In genomic region chr12:72001811-72002210, GRCm38 (mm10) we compare ENCODE assay signal across 29 mouse cellular contexts.
A peak's percentile ranks its signal among the peaks of the same experiment; 100 is the strongest.
DNase-seq lines count a peak whose midpoint lies in the region; ATAC-seq and TF ChIP-seq lines count a peak whose summit lies in the region.
"Had no signal": no experiment of that assay in that cellular context is flagged by ENCODE, and none has a peak within 500 bp of the region (broad histone marks: within the 10 kb centered on the region; RNA-seq: fewer than 3 reads in every experiment).

No protein-coding gene starts in this region.

- peaks cover 11% of the 10 kb centered on the region for H3K36me3 ChIP-seq in heart, adult 2 months (ENCODE audit: control insufficient read depth, insufficient read depth, low read length)
- H3K36me3 ChIP-seq: embryonic facial prominence, embryonic 15.5 days; forebrain, embryonic 15.5 days; G1E; hindbrain, embryonic 10.5 days; limb, embryonic 15.5 days; lung, embryonic 15.5 days; neural tube, embryonic 15.5 days; stomach, embryonic 15.5 days had no signal

- H3K27me3 ChIP-seq in heart, adult 2 months (ENCODE audit: control insufficient read depth, insufficient read depth, low read length), result no peaks in the 10 kb centered on the region
- H3K27me3 ChIP-seq: embryonic facial prominence, embryonic 15.5 days; forebrain, embryonic 15.5 days; limb, embryonic 15.5 days; lung, embryonic 15.5 days; neural tube, embryonic 15.5 days; stomach, embryonic 15.5 days had no signal

- H3K27ac ChIP-seq in heart, adult 2 months, result no peak overlapping the region
- H3K27ac ChIP-seq: embryonic facial prominence, embryonic 15.5 days; forebrain, embryonic 15.5 days; hindbrain, embryonic 10.5 days; left cerebral cortex, adult 2 months; limb, embryonic 15.5 days; liver, embryonic 14.5 days; lung, embryonic 15.5 days; neural tube, embryonic 15.5 days; stomach, embryonic 15.5 days had no signal

- intact Hi-C loops in heart, adult 2 months (cut with DNase I), result loop anchor here (5.0 kb wide), 1 partner anchor 45 kb away; no protein-coding TSS in a partner anchor

- ATAC-seq in monocyte, adult 5-6 weeks (replicated peaks; ENCODE audit: insufficient number of reproducible peaks, low FRiP score, low TSS enrichment, poor library complexity, severe bottlenecking), result no peak
- ATAC-seq: forebrain, embryonic 15.5 days; intestine, postnatal 0 days; midbrain, embryonic 16.5 days had no signal

- no peak for TF ChIP-seq POLR2A in heart, adult 2 months (IDR thresholded peaks at IDR 0.05; ENCODE audit: insufficient read depth, low read depth, low read length)

- no peak overlapping the region for H3K9ac ChIP-seq in heart, adult 2 months (ENCODE audit: low read depth, low read length)
- H3K9ac ChIP-seq: embryonic facial prominence, embryonic 15.5 days; forebrain, embryonic 15.5 days; limb, embryonic 15.5 days; liver, embryonic 14.5 days; lung, embryonic 15.5 days; neural tube, embryonic 15.5 days; stomach, embryonic 15.5 days had no signal

- peak; percentile 89 for DNase-seq in heart, adult 11 months
- no peak for DNase-seq in heart, adult 2 months
- DNase-seq in A20 (ENCODE audit: low read depth, low spot score), result peak; percentile 53
- DNase-seq in cerebellum, adult 11 months, result peak; percentile 26
- DNase-seq in cerebellum, adult 9-11 months, result peak; percentile 63
- no peak for DNase-seq in spleen, postnatal 36 days (ENCODE audit: low spot score in 2 of 2)
- no peak for DNase-seq in natural killer cell, adult 2 months (ENCODE audit: low spot score in 2 of 2)
- DNase-seq: adrenal gland, postnatal 14 days; gastrocnemius, postnatal 25 days; kidney, postnatal 4 days; layer of hippocampus, adult 9-11 months; lung, postnatal 4 days; right cerebral cortex, adult 18-20 months; right cerebral cortex, postnatal 4 days; thymus, adult 18-20 months; thymus, postnatal 36 days had no signal

- no peak overlapping the region for H3K4me3 ChIP-seq in heart, adult 2 months
- H3K4me3 ChIP-seq: embryonic facial prominence, embryonic 15.5 days; forebrain, embryonic 15.5 days; hindbrain, embryonic 10.5 days; left cerebral cortex, adult 2 months; limb, embryonic 15.5 days; lung, embryonic 15.5 days; neural tube, embryonic 15.5 days; stomach, embryonic 15.5 days had no signal

- no peak for TF ChIP-seq CTCF in heart, adult 2 months (IDR thresholded peaks at IDR 0.05)

- peaks cover 9% of the 10 kb centered on the region for H3K4me1 ChIP-seq in heart, adult 2 months (ENCODE audit: control insufficient read depth, insufficient read depth, low read length)
- H3K4me1 ChIP-seq: embryonic facial prominence, embryonic 15.5 days; forebrain, embryonic 15.5 days; hindbrain, embryonic 10.5 days; limb, embryonic 15.5 days; neural tube, embryonic 15.5 days; stomach, embryonic 15.5 days had no signal

- no peak for TF ChIP-seq EP300 in heart, adult 2 months (IDR thresholded peaks at IDR 0.05; ENCODE audit: insufficient read depth, low read depth, low read length)

- no peaks in the 10 kb centered on the region for H3K79me2 ChIP-seq in heart, adult 2 months (replicated peaks; ENCODE audit: control insufficient read depth, insufficient read depth, low read length)

- WGBS in heart, adult 2 months, result 11% methylated on average over 1 of the region's 1 CpGs

Comparison
In these comparisons a context has a peak if more than half of its experiments do, and no peak if none do; other contexts are left out.
1. DNase-seq: peak in heart, adult 11 months (single experiment), A20 (single experiment), cerebellum, adult 11 months (single experiment) and cerebellum, adult 9-11 months (single experiment); none in heart, adult 2 months (0 of 2), spleen, postnatal 36 days (0 of 2) and natural killer cell, adult 2 months (0 of 2).